Mouse (Mus musculus): ENCODE data around the gene Mlph.

DNA sequence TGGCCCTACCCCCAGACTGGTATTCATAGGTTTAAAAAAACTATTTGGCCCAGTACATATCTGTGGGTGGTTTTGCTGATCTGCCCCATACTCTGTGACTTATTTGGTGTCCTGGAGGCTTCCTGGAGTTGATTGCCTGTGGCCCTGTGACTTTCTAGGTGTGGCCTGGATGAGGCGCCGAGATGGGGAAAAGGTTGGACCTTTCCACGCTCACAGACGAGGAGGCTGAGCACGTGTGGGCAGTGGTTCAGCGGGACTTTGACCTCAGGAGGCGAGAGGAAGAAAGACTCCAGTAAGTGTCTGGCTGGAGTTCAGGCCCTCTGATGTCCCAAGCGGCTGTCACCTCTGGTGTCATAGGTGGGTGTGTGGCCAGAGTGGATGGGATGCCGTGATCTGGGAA, 6.8 kb downstream of the Mlph start:
- TF ChIP-seq POLR2A (IDR thresholded peaks at IDR 0.05; ENCODE audit: control insufficient read depth in 1 of 2, insufficient read depth in 1 of 2, low read depth in 1 of 2, low read length in 2 of 2, poor library complexity in 1 of 2) (no peak), TCF12 (IDR thresholded peaks at IDR 0.05; ENCODE audit: low read depth, low read length) (no peak), CTCF (IDR thresholded peaks at IDR 0.05 in 2 of 3, conservative IDR thresholded peaks at IDR 0.05 in 1 of 3; ENCODE audit: control insufficient read depth in 1 of 3, insufficient read depth in 1 of 3, low read depth in 2 of 3, low read length in 3 of 3, poor library complexity in 1 of 3, severe bottlenecking in 1 of 3) (no peak)

Data from MEL (cell line).